Mouse (Mus musculus) retina, postnatal 7 days (tissue): ENCODE measurements around the gene Wdr18.
A peak's percentile ranks its signal among the peaks of the same experiment; 100 is the strongest.

ENCODE experiments used
- DNase-seq: peaks from one replicate; pipeline ENCODE4 v3.0.0-alpha.2; 2012; ENCODE audit warnings: low read depth, low spot score

Gene Wdr18

GRCm38 (mm10) chr10:79976722-79977107 lies 16.8 kb downstream of the Wdr18 start:
- no peak for DNase-seq

GRCm38 (mm10) chr10:79977324-79977723 lies 17.4 kb downstream of the Wdr18 start:
- no peak for DNase-seq

- no peak for DNase-seq
Measured at GRCm38 (mm10) chr10:79978061-79978460, 18.1 kb downstream of the Wdr18 start.

GRCm38 (mm10) chr10:79979401-79980155 lies 19.6 kb downstream of the Wdr18 start:
- no peak for DNase-seq

GRCm38 (mm10) chr10:79983205-79983604 lies 23.3 kb downstream of the Wdr18 start:
- no peak for DNase-seq

- no peak for DNase-seq
Measured at GRCm38 (mm10) chr10:79983670-79984069, 23.7 kb downstream of the Wdr18 start.

GRCm38 (mm10) chr10:79984195-79984816 lies 24.4 kb downstream of the Wdr18 start, which contains the start of gene Tmem259:
TSS of gene Tmem259 (minus strand) at chr10:79984330.
- peak; percentile 81 for DNase-seq

- DNase-seq: peak; percentile 94
Measured at GRCm38 (mm10) chr10:79984871-79985270, 24.9 kb downstream of the Wdr18 start.

GRCm38 (mm10) chr10:79985334-79986231 lies 25.6 kb downstream of the Wdr18 start:
- peak; percentile 45 for DNase-seq

GRCm38 (mm10) chr10:79986232-79986878 lies 26.4 kb downstream of the Wdr18 start:
- no peak for DNase-seq

- peak; percentile 63 for DNase-seq
Measured at GRCm38 (mm10) chr10:79986963-79987362, 27.0 kb downstream of the Wdr18 start.

GRCm38 (mm10) chr10:79987771-79988505 lies 28.0 kb downstream of the Wdr18 start:
- DNase-seq: no peak

- no peak for DNase-seq
Measured at GRCm38 (mm10) chr10:79988506-79989271, 28.7 kb downstream of the Wdr18 start, which contains the start of gene Cnn2. TSS of gene Cnn2 (plus strand) at chr10:79988584.

GRCm38 (mm10) chr10:79989272-79989786 lies 29.4 kb downstream of the Wdr18 start:
- DNase-seq: no peak

- no peak for DNase-seq
Measured at GRCm38 (mm10) chr10:79989870-79990269, 29.9 kb downstream of the Wdr18 start.

GRCm38 (mm10) chr10:79991099-79991498 lies 31.1 kb downstream of the Wdr18 start:
- DNase-seq: no peak

GRCm38 (mm10) chr10:79991548-79991947 lies 31.6 kb downstream of the Wdr18 start:
- DNase-seq: no peak

GRCm38 (mm10) chr10:79994397-79995115 lies 34.6 kb downstream of the Wdr18 start:
- no peak for DNase-seq

- DNase-seq: no peak
Measured at GRCm38 (mm10) chr10:79995636-79996035, 35.7 kb downstream of the Wdr18 start.
